ENCODE assay signal across 8 mouse cellular contexts in the genomic region with DNA sequence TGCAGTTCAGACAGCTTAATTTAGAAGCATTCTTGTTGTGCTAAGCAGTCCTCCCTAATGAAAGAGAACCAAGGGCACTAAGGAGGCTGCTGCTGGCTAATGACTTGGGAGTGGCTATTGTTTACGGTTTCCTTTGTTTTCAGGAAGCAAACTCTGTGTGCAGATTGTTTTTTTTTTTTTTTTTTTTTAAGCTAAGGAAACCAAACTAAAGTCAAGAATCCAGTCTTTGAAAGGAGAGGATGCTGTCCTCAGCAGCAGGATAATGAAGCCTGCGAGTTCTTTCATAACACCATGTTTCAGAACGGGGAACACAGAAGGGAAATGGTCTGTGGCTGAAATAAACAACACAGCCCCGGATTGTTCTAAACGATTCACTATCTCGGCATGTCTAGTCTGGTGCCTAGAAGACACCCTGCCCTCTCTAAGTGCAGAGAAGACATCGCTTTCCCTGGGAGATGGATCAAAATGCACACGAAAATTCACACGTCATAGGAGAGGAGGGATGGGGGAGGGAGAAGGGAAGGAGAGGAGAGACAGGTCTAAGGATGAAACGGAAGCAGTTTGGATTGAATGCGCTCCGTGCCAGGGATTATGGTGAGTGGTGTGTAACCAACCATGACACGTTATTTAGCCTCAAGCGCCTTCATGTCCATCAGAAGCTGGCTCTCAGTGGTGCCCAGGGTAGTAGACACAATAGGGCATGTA.
DNase-seq lines count a peak whose midpoint lies in the region; ATAC-seq and TF ChIP-seq lines count a peak whose summit lies in the region.

No protein-coding gene starts in this region.

- DNase-seq in heart, adult 18-20 months = peak; percentile 18 to 37
- no peak for DNase-seq in heart, postnatal 25 days (ENCODE audit: low spot score)
- peak; percentile 19 for DNase-seq in cerebellum, adult 11-12 months
- no peak for DNase-seq in limb, embryonic 10.5 days (ENCODE audit: low spot score)
- no peak for DNase-seq in urinary bladder, postnatal 14 days (ENCODE audit: low spot score)
- no peak for DNase-seq in ovary, postnatal 10 days (ENCODE audit: low spot score)

- H3K4me2 ChIP-seq in forebrain, embryonic 16.5 days (ENCODE audit: low read length) = peak overlapping the region; percentile 58
- H3K4me2 ChIP-seq in myocyte (ENCODE audit: low read depth) = peak overlapping the region; percentile 42

- intact Hi-C loops in heart, postnatal 25 days (cut with DNase I) = loop anchor here (2.0 kb wide), 1 partner anchor 60 kb away; a partner anchor contains a TSS

- peak overlapping the region; percentile 34; the same call in 1 of the 2 replicates for H3K27ac ChIP-seq in forebrain, embryonic 16.5 days (ENCODE audit: low read length)
- peak overlapping the region; percentile 75 for H3K27ac ChIP-seq in limb, embryonic 10.5 days

- no peaks in the 10 kb centered on the region for H3K27me3 ChIP-seq in forebrain, embryonic 16.5 days (replicated peaks; ENCODE audit: control insufficient read depth, insufficient read depth, low read length)
- no peaks in the 10 kb centered on the region for H3K27me3 ChIP-seq in limb, embryonic 10.5 days (ENCODE audit: low read depth, poor library complexity, severe bottlenecking)
- peaks cover 17% of the 10 kb centered on the region for H3K27me3 ChIP-seq in myocyte (ENCODE audit: control insufficient read depth, insufficient read depth, insufficient read length)

- no peaks in the 10 kb centered on the region for H3K9me3 ChIP-seq in forebrain, embryonic 16.5 days (ENCODE audit: control insufficient read depth, low read length)
- H3K9me3 ChIP-seq in limb, embryonic 10.5 days (replicated peaks) = no peaks in the 10 kb centered on the region

- peak overlapping the region; percentile 33 for H3K4me3 ChIP-seq in forebrain, embryonic 16.5 days (replicated peaks; ENCODE audit: low read length)
- peak overlapping the region; percentile 25; the same call in 1 of the 2 replicates for H3K4me3 ChIP-seq in limb, embryonic 10.5 days
- H3K4me3 ChIP-seq in myocyte = no peak overlapping the region

- no peaks in the 10 kb centered on the region for H3K36me3 ChIP-seq in forebrain, embryonic 16.5 days (ENCODE audit: control insufficient read depth, insufficient read depth)
- H3K36me3 ChIP-seq in limb, embryonic 10.5 days = no peaks in the 10 kb centered on the region
- H3K36me3 ChIP-seq in myocyte (ENCODE audit: control insufficient read depth, insufficient read depth) = no peaks in the 10 kb centered on the region

- TF ChIP-seq POLR2A in myocyte (IDR thresholded peaks at IDR 0.05; ENCODE audit: insufficient read length, low read depth) = no peak

- no peaks in the 10 kb centered on the region for H3K79me2 ChIP-seq in myocyte (ENCODE audit: control insufficient read depth, insufficient read depth)

- H3K4me1 ChIP-seq in forebrain, embryonic 16.5 days (replicated peaks; ENCODE audit: control insufficient read depth, insufficient read depth, low read length) = peaks cover 15% of the 10 kb centered on the region
- peaks cover 33% of the 10 kb centered on the region for H3K4me1 ChIP-seq in limb, embryonic 10.5 days

- H3ac ChIP-seq in myocyte (ENCODE audit: control insufficient read depth, insufficient read length) = no peak overlapping the region

- peak; percentile 78 for ATAC-seq in forebrain, embryonic 16.5 days

- peak overlapping the region; percentile 40 for H3K9ac ChIP-seq in forebrain, embryonic 16.5 days (replicated peaks; ENCODE audit: low read depth, low read length)

- 2% methylated on average over 14 of the region's 14 CpGs for WGBS in forebrain, embryonic 16.5 days
- whole genome bisulfite sequencing in limb, embryonic 10.5 days = 37% methylated on average over 14 of the region's 14 CpGs

TF ChIP-seq in myocyte, 11 proteins besides CTCF, POLR2A, EP300 and RAD21:
- TF ChIP-seq MYOD1 (IDR thresholded peaks at IDR 0.05; ENCODE audit: control insufficient read depth in 1 of 3, insufficient read length in 2 of 3, low read depth in 2 of 3) (no peak), E2F4 (IDR thresholded peaks at IDR 0.05; ENCODE audit: insufficient read depth) (no peak), USF1 (IDR thresholded peaks at IDR 0.05; ENCODE audit: low read depth) (no peak), TCF12 (IDR thresholded peaks at IDR 0.05; ENCODE audit: insufficient read depth, poor library complexity, severe bottlenecking) (no peak), MYOG (IDR thresholded peaks at IDR 0.05; ENCODE audit: control insufficient read depth in 1 of 3, insufficient read depth in 1 of 3, insufficient read length in 2 of 3, low read depth in 2 of 3) (no peak), REST (IDR thresholded peaks at IDR 0.05; ENCODE audit: insufficient read depth, insufficient read length) (no peak), TCF3 (IDR thresholded peaks at IDR 0.05; ENCODE audit: insufficient read length, low read depth) (no peak), MAX (IDR thresholded peaks at IDR 0.05; ENCODE audit: low read depth) (no peak), SRF (IDR thresholded peaks at IDR 0.05; ENCODE audit: control insufficient read depth, insufficient read length, low read depth) (no peak)

Comparison
In these comparisons a context has a peak if more than half of its experiments do, and no peak if none do; other contexts are left out.
1. DNase-seq: peak in heart, adult 18-20 months (2 of 2) and cerebellum, adult 11-12 months (single experiment); none in heart, postnatal 25 days (single experiment), limb, embryonic 10.5 days (single experiment), urinary bladder, postnatal 14 days (single experiment) and ovary, postnatal 10 days (single experiment).